Mouse (Mus musculus) liver, postnatal 0 days (tissue): ENCODE data around the gene Vps36.
A peak's percentile ranks its signal among the peaks of the same experiment; 100 is the strongest.

ENCODE experiments used
- CTCF ChIP-seq: sonication (generic); IDR thresholded peaks from 2 replicates; pipeline ENCODE4 v1.5.1; 2016; ENCODE audit warnings: antibody characterized with exemption, low read depth
- EP300 ChIP-seq: IDR thresholded peaks from 2 replicates; pipeline ENCODE4 v1.6.1; 2016; ENCODE audit warnings: antibody characterized with exemption, low read depth, mild to moderate bottlenecking

DNA sequence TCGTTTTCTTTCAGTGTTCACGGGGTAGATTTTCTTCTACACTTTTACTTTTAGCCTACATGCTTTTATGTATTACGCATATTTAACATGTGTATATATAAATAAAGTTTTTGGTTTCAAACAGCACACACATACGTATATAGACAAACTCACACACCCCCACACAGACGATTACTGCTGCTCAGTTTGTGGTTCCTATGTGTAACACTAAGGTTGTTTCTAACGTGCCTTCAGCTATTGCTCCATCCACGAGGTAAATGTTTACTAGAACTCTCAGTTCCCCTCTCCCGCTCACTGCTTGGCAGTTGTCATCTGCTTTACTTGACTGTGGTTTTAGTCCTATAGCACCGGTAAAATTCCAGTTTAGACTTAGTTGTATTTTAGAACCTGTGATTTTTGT is 56.5 kb downstream of the Vps36 start:
- TF ChIP-seq CTCF (no peak), EP300 (peak; percentile 7; the same call in 1 of the 2 replicates)
